Mouse (Mus musculus) adrenal gland (tissue): ENCODE results near the gene Ptpn11.
"Not testable (repeated sequence)": the region's sequence is repeated elsewhere in the genome, so short reads cannot be mapped to it uniquely, and the experiment has no call there.

ENCODE experiments used
- intact Hi-C: fragments of 180-260 bp; cut with DNase I; formaldehyde crosslinking; loops from one replicate; pipeline ENCODE4 v1.15.1; 2025

Gene Ptpn11

GRCm38 (mm10) chr5:121215380-121216125 is 24.4 kb upstream of the Ptpn11 start:
- intact Hi-C loops = loop anchor here (2.0 to 10.0 kb wide), 2 partner anchors 51 to 159 kb away; no protein-coding TSS in a partner anchor

DNA sequence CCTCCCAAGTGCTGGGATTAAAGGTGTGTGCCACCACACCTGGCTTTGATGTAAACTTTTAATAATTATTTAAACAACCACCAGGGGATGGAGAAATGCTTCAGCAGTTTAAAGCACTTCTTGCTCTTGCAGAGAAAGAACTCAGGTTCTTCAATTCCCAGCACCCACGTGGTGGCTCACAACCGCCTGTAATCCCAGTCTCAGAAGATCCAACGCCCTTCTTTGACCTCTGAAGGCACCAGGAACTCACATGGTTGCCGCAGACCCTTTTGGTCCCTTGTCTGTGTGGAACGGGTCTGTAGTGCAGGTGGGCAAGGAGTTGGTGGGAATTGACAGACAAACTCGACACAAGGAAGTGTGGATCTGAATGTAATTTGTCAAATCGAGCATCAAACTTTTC is 23.5 kb upstream of the Ptpn11 start:
- intact Hi-C loops = loop anchor here (10.0 kb wide), 1 partner anchor 160 kb away; no protein-coding TSS in a partner anchor

- intact Hi-C loops = loop anchor here (10.0 kb wide), 1 partner anchor 163 kb away; no protein-coding TSS in a partner anchor
Observed at GRCm38 (mm10) chr5:121212108-121212507, 20.9 kb upstream of the Ptpn11 start.

GRCm38 (mm10) chr5:121210601-121210924 is 19.4 kb upstream of the Ptpn11 start:
- intact Hi-C loops = loop anchor here (10.0 kb wide), 1 partner anchor 164 kb away; no protein-coding TSS in a partner anchor

DNA sequence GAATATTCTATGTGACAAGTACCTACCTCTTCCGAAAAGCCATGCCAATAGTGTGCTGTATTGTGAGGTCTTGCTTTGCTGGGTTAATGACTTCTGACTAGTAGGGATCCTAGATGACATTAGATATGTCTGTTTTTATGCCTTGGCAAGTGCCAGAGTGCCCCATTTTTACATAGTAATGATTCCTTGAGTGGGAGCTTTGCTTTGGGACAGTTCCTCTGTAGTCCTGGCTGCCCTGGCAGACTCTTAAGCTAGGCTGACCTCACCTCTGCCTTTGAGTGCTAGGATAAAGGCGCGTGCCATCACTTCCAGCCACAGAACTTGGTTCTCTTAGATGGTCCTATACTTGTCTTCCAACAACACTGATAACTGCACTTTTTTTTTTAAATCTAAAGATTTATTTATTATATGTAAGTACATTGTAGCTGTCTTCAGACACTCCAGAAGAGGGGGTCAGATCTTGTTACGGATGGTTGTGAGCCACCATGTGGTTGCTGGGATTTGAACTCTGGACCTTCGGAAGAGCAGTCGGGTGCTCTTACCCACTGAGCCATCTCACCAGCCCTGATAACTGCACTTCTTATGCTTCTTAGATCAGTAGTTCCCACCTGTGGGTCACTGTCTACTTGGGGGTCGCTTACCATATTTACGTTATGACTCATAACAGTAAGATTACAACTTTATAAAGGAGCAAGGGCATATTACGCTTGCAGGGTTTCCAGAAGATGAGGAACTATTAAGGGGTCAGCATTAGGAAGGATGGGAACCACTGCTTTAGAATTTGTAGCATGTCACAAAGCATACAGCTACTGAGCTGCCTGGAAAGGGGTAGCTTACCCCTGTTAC is 18.8 kb upstream of the Ptpn11 start:
- intact Hi-C loops = loop anchor here (10.0 kb wide), 1 partner anchor 165 kb away; no protein-coding TSS in a partner anchor

GRCm38 (mm10) chr5:121206984-121207383 is 15.8 kb upstream of the Ptpn11 start:
- intact Hi-C loops = no loop called here

DNA sequence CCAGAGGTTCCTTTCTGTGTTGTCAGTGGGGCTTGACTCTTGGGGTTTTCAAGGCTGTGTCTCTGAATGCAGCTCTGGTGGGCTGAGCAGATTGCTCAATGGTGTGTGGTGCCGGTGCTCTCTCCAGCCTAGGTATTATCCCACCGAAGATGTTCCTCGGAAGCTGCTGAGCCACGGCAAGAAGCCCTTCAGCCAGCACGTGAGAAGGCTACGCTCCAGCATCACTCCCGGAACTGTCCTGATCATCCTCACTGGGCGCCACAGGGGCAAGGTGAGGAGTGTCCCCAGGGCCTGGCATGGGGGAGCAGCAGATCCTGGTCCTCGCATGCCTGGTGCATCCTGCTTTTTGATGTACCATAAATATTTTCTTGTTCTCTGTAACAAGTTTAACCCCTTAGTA is 15.3 kb upstream of the Ptpn11 start:
- intact Hi-C loops = no loop called here

DNA sequence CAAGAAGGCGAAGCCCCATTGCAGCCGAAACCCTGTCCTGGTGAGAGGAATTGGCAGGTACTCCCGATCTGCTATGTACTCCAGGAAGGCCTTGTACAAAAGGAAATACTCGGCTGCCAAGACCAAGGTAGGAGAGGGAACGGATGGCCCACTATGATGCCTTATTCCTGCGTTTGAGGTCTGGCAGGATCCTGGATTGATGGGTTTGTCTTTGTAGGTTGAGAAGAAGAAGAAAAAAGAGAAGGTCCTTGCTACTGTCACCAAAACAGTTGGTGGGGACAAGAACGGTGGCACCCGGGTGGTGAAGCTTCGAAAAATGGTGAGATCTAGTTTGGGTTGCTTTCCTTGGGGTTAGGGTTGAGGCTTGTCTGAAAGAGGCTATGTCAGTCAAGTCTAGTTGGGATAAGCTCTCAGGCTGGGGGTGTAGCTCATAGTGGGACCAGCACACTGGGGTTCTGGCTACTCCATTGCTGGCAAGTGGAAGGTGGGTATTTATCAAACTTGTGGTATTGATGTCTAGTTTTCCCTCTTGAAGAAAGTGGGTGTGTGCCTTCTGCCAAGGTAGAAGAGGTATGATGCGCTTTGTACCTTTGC is 14.4 kb upstream of the Ptpn11 start:
- intact Hi-C loops = not testable (repeated sequence)

DNA sequence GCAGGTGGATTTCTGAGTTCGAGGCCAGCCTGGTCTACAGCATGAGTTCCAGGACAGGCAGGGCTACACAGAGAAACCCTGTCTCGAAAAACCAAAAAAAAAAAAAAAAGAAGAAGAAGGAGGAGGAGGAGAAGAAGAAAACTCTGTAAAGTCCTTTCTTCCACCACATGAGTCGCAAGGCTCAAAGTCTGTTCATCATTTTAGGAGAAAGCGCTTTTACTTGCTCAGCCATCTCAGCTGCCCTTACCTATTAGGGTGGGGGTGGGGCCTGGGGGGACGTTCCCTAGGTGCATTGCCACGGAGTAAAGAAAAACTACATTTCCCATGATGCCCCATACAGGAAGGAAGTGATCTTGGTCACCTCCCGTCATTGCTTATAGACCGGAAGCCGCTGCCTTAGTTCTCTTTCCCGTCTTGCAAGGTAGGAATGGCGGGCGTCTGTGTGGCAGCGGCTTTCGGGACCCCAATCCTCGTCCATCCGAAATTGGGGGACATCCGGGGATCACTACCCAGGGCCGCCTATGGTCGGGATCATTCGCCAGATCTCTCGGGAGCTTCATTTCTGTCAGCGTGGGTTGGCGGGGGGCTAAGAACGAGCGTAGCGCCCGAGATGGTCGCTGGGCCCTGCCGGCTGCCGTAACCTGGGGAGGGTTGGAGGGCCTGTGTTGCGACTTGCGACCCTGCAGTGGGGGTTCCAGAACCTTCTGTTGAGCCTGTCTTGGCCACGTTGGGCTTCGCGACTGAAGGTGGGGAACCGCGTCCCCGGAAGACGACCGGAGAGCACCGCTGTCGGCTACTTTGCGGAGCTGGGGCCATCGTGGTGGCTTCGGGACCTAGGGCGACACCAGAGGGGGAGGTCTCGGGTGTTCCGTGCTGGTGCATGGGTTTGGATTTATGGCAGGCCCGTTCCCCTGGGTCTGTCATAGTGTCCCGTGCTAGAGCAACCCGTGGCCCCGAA is 13.2 kb upstream of the Ptpn11 start, which contains the start of gene Rpl6:
Rpl6 (plus strand) TSS at position 350 of the 958 bp plus-strand sequence.
- intact Hi-C loops = no loop called here

GRCm38 (mm10) chr5:121202467-121202866 is 11.3 kb upstream of the Ptpn11 start:
- intact Hi-C loops = no loop called here

DNA sequence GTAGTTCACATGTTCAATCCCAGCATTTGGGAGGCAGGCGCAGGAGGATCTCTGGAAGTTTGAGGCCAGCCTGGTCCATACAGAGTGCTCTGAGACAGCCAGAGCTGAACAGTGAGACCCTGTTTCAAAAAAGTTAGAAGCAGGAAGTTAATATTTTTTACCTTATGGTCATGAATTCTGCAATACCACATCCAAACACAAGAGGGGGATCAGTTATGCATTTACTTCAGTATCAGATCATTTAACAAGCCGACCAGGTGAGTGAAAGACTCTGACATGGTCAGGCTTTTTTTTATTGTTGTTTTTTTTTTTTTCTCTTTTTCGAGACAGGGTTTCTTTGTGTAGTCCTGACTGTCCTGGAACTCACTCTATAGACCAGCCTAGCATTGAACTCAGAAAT is 10.5 kb upstream of the Ptpn11 start:
- intact Hi-C loops = no loop called here

DNA sequence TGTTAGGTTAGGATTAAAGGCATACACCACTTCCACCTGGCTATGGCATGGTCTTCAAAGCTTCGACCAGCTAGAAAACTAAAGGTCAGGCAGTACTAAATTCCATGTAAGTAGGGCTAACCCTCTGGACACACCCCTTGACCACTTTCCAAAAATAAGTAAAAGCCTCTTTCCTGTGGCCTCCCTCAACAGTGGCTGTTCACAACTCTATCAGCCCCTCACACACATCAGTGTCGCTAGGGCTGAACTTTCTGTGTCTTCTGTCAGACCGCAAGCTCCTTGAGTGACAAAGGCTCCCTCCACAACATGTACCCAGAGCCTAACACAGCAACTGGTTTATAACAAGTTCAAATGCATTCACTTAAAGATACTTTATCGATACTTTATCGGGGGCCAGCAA is 7.2 kb upstream of the Ptpn11 start:
- intact Hi-C loops = no loop called here

GRCm38 (mm10) chr5:121197337-121197736 is 6.1 kb upstream of the Ptpn11 start:
- intact Hi-C loops = no loop called here

- intact Hi-C loops = no loop called here
Observed at GRCm38 (mm10) chr5:121196764-121197163, 5.6 kb upstream of the Ptpn11 start.

GRCm38 (mm10) chr5:121194173-121194572 is 3.0 kb upstream of the Ptpn11 start:
- intact Hi-C loops = no loop called here

DNA sequence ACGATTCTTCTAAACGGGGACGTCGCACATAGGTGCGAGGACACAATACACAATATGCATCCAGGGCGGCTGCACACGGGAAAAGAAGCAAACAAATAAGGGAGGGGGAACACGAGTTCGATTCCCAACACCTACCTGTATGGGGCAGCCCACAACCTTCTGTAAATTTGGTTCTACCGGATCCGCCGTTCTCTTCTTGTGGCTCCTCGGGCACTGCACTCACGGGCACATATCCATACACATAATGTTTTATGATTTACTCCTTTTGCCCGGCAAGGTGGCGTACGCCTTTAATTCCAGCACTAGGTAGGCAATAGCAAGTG is 348 bp upstream of the Ptpn11 start:
- intact Hi-C loops = no loop called here

DNA sequence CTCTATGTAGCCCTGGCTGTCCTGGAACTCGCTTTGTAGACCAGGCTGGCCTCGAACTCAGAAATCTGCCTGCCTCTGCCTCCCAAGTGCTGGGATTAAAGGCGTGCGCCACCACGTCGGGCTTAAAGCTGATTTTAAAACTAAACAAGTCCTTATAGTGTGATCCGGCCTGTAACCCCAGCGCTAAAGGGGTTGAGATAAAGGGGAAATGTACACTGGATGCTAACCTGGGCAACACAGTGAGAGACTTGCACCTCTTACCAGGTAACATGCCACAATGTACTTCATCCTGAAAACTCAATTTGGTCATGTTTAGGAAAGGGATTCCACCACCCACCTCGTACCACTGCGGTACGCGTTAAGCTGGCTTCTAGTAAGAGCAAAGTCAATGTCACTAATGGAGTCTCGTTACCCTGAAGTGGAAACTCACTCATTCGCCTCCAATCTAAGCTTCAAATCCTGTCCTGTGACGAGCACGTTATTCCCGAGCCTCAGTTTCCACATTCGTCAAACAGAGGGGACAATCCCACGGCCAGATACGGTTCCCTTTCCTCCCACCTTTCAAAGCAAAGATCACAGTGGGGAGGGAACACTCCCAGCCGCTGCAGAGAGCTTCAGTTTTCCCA is 874 bp downstream of the Ptpn11 start:
- intact Hi-C loops = no loop called here

DNA sequence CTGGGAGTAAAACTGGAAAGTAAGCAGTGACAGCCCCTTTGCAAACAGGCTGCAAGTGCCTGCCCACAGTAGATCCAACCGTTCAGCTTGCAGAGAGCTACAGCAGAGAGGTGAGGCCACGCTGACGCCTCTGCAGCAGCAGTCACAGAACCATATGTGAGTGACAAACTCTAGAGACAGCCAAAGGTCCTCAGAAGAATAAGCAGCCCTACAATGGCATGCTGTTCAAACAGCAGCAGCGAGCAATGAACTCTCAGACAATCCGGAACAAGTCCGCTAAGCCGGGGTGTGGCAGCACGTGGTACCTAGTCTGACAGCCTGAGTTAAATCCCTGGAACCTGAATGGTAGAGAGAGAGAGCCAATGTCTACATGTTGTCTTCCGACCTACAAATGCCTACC is 2.0 kb downstream of the Ptpn11 start:
- intact Hi-C loops = no loop called here

- intact Hi-C loops = no loop called here
Observed at GRCm38 (mm10) chr5:121188265-121188664, 2.9 kb downstream of the Ptpn11 start.

- intact Hi-C loops = no loop called here
Observed at GRCm38 (mm10) chr5:121187580-121188001, 3.6 kb downstream of the Ptpn11 start.
